ENCODE assay signal across 12 mouse cellular contexts in the genomic region with DNA sequence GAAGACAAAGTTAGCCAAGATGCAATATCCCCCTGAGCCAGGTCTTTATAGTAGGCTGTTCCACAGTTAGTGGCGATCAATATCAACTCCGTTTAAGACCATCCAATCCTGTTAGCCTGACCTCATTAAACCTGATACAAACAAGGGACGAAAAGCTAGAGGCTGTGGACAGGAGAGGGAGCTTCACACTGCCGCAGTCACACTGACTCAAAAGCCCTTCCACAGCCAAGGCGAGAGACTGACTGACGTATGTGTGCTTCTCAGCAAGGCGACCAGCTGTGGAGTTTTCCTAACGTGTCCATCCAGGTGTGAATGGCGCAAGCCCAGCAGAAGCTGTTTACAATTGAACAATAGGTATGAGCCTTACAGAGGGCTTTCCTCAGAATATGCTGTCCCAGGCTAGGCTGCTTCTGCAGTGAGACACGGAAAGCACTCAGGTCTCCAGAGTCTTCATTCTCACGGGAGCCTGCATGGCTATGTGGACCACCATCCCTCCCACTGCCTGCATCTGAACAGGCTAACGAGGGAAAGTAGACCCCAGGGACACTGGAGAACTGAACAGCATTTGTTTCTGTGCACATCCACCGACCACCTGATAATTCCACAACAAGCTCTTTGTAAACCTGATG.
"Had no signal": no experiment of that assay in that cellular context is flagged by ENCODE, and none has a peak within 500 bp of the region (broad histone marks: within the 10 kb centered on the region; RNA-seq: fewer than 3 reads in every experiment).

No protein-coding gene starts in this region.

- DNase-seq: kidney, adult 2 months; kidney, postnatal 14 days; lung, adult 2 months; lung, postnatal 36 days; midbrain, embryonic 14.5 days; thymus, adult 18-20 months; thymus, postnatal 14 days had no signal

- ATAC-seq: intestine, embryonic 16.5 days; lung, postnatal 0 days had no signal

- H3K36me3 ChIP-seq: kidney, embryonic 15.5 days; liver, embryonic 15.5 days had no signal

- H3K4me1 ChIP-seq: kidney, embryonic 15.5 days; liver, embryonic 15.5 days had no signal

- H3K4me3 ChIP-seq: kidney, embryonic 15.5 days; liver, embryonic 15.5 days had no signal

- H3K27me3 ChIP-seq: kidney, embryonic 15.5 days; liver, embryonic 15.5 days had no signal

- H3K27ac ChIP-seq: kidney, embryonic 15.5 days; liver, embryonic 15.5 days had no signal

- H3K9ac ChIP-seq: kidney, embryonic 15.5 days; liver, embryonic 15.5 days had no signal

- H3K4me2 ChIP-seq: kidney, embryonic 15.5 days; liver, embryonic 11.5 days; liver, embryonic 15.5 days had no signal

- H3K9me3 ChIP-seq: kidney, embryonic 15.5 days; liver, embryonic 15.5 days had no signal
